Mouse (Mus musculus) left cerebral cortex, adult 11 months (tissue): ENCODE measurements around the gene Nol11.
A peak's percentile ranks its signal among the peaks of the same experiment; 100 is the strongest.
"Not testable (repeated sequence)": the region's sequence is repeated elsewhere in the genome, so short reads cannot be mapped to it uniquely, and the experiment has no call there.

ENCODE experiments used
- DNase-seq: peaks from one replicate; pipeline ENCODE4 v3.0.0; 2022; ENCODE audit warnings: low spot score

Nol11 gene

DNA sequence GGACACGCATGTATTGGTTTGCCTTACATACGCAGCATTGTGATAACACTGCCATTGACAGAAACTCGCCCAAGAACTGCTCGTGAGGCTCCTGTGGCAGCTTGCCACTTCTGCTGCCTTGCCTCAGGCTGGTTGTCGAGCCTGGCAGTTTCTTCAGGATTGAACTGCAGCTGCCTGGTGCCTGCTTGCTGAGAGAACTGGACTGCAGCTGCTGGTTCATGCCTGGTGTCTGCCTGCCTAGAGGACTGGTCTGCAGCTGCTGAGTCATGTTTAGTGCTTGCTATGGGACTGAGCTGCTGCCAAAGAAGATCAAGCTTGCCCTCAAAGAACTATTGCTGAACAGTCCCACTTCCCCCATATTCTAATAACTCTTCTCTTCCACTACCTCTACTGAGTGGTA is 33.9 kb downstream of the Nol11 start:
- no peak for DNase-seq

DNA sequence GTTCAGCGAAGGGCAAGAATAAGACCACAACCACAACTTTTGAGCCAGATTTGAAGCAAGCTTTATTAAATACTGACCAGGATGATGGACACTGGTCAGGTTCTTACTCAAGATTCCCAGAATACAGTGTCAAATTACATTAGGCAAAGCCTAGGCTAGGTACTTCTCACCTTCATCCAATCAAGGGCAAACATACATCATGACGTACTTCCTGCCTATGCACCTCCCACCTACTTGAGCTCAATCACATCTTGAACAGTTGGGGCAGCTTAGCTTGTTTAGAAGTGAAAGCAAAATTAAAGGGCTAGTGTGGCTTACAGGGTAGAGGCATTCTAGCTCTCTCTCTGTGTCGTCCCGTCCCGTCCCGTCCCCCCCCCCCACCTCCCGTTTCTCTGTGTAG is 34.8 kb downstream of the Nol11 start:
- DNase-seq = no peak

DNA sequence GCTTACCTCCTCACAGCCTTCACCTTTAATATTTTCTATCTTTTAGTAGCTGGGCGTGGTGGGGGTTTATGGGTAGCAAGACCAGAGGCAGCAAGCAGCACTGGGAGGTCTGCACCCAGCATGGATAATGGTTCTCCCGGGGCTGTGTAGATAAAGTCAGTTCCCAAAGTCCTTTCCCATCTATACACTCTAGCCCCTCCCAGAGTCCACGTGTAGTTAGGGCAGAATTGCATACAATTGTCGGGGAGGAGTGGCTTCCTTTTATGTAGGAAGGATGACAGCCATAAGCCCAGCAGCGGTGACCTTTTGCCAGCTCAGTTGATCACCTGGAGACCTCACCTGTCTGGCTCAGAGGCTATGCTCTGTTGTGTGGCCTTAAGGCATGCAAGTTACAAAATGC is 35.5 kb downstream of the Nol11 start:
- DNase-seq = no peak

DNA sequence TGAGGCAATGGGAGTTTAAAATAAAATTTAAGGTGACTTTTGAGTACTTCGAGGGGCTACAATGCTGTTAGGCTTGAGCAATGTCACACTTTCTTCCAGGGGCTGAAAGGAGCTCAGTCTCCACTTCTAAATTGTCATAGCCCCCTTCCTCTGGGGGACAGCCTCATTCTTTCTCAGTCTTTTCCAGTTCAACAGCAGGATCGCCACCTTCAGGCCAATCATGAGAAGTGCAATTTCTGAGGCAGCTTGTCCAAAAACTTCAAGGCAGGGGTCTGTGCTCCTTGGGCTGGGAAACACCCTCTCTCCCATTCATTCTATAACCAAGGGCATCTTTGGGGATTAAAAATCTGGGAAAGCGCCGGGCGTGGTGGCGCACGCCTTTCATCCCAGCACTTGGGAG is 37.4 kb downstream of the Nol11 start:
- DNase-seq = no peak

DNA sequence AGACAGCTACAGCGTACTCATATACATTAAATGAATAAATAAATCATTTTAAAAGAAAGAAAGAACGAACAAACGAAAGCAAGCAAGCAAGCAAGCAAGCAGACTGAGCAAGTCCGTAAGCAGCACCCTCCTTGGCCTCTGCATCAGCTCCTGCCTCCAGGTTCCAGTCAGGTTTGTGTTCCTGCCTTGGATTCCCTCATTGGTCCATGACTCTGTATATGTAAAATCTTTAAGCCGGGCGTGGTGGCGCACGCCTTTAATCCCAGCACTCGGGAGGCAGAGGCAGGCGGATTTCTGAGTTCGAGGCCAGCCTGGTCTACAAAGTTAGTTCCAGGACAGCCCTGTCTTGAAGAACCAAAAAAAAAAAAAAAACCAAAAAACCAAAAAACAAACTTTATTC is 45.2 kb downstream of the Nol11 start:
- not testable (repeated sequence) for DNase-seq

DNA sequence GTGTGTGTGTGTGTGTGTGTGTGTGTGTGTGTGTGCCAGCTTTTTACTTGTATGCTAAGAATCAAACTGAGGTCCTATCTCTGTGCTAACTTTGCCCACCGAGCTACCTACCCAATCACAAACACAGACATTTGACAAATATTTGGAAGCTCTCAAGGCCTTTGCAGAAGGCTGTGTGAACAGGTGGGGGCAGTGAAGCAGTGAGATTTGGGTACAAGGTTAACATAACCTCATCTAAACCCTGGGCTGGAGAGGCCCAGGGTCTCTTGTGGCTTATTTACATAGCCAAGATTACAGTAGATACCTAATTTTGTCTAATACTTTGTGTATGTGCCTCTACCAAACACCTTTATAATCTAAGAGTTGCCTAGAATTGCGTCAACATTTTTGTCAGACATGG is 46.8 kb downstream of the Nol11 start:
- DNase-seq = no peak

DNA sequence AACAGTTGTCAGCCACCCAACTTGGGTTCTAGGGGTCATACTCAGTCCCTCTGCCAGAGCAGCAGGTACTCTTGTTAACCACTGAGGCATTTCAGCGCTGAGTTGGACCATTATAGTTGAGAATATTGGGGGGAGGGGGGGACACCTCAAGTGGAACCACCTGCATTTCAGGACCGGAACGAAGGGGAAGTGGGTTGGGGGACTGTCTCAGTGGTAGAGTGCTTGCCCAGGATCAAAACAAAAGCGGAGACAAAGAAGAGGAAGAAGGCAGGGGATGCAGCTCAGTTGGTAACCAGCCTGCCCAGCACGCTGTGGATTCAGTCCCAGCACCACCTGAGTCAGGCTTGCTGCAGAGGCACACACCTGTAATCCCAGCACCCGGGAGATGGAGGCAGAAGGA is 48.4 kb downstream of the Nol11 start:
- no peak for DNase-seq

DNA sequence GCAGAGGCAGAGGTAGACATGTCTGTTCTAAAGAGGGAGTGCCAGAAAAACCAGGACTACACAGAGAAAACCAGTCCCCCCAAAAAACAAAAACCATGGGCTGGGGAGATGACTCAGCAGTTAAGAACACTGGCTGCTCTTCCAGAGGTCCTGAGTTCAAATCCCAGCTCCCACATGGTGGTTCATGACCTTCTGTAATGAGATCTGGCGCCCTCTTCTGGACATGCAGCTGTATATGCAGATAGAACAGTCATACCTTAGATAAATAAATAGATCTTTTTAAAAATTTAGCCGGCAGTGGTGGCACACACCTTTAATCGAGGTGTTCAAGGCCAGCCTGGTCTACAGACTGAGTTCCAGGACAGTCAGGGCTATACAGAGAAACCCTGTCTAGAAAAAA is 50.5 kb downstream of the Nol11 start:
- no peak for DNase-seq

DNA sequence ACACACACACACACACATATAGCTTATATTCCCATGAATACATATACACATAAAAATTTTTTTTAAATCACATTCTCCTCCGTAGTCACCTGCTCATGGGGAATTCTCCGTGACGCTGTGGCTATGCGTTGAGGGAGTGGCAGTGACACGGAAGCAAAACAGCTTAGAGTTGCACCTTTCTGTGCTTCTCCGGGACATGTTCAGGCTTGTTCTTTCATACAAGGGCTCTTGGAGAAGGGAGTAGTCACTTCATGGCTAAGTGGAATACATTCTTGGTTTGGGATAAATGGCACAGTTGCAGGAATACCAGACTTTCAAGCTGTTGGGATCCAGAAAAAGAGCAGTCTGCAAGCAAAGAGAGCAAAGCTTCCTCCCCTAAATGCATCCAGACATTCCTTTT is 51.6 kb downstream of the Nol11 start:
- DNase-seq = no peak

DNA sequence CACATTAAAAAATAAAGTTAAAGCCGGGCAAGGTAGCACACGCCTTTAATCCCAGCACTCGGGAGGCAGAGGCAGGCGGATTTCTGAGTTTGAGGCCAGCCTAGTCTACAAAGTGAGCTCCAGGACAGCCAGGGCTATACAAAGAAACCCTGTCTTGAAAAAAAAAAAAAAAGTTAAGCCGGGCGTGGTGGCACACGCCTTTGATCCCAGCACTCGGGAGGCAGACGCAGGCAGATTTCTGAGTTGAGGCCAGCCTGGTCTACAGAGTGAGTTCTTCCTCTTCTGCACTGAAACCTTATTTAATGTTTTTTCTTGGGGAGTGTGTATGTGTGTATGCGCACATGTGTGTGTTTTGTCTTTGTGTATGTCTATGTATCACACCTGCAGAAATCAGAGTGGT is 52.7 kb downstream of the Nol11 start:
- not testable (repeated sequence) for DNase-seq

DNA sequence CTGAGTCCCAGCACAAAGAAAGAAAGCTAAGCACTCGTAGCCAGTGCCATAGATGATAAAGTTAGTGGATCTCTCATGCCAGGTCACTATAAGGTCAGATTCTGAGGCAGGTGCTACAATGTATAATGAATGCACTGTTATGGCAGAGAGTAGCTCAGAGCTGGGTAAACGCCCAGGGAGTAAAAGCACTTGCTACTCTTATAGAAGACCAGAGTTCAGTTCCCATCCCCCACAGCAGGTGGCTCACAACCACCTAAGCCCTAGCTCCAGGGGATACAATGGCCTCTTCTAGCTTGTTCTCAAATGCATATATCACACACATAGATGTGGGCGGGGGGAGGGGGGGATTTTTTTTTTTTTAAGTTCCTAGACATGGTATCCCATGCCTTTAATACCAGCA is 53.4 kb downstream of the Nol11 start:
- no peak for DNase-seq

DNA sequence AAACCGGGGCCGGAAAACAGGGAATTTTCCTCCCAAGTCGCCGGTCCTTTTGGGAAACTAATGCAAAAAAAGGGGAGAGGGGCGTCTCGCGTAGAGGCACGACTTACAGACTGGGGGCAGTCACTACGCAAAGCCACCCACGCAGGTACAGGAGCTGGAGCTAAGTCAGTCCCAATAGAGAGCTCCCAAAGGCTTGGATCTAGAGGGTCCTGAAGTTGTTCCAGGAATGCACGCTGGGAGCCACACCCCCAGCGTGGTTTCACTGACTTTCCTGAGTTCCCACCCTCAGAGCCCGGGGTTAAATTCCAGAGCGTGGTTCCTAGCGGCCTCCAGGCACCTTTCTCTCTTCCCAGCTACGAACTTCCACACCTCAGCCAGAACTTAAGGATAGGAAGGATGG is 56.8 kb downstream of the Nol11 start:
- no peak for DNase-seq

DNA sequence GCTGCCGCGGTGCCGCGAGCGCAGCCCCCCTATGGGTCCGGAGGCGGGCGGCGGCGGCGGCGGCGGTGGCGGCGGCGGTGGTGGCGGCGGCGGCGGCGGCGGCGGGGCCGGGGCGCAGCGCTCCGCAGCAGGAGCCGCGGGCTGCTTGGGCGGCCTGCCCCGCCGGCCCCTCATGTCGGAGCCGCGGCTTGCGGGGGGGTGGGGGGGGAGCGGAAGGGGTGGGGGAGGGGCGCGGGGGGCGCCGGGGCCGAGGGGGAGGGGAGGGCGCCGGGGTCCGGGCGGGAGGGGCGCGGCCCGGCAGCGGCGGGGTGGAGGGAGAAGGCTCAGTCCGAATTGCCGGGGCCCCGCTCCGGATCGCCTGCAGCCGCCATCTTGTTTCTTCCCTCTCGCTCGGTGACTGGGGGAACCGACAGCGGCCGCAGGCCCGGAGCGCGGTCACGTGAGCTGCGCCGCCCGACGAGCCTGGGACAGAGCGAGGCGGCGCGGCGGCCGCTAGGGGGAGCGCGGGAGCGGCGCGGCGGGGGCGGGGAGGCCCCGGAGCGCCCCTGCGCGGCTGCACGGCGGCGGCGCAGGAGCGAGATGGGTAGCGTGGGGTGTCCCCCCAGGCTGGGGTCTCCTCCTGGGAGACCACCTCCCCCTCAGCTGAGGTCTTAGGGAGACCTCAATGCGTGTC is 57.3 kb downstream of the Nol11 start, which contains the start of gene Bptf:
Gene Bptf (minus strand): TSS at position 379 of the 673 bp plus-strand sequence.
- peak; percentile 76 for DNase-seq

DNA sequence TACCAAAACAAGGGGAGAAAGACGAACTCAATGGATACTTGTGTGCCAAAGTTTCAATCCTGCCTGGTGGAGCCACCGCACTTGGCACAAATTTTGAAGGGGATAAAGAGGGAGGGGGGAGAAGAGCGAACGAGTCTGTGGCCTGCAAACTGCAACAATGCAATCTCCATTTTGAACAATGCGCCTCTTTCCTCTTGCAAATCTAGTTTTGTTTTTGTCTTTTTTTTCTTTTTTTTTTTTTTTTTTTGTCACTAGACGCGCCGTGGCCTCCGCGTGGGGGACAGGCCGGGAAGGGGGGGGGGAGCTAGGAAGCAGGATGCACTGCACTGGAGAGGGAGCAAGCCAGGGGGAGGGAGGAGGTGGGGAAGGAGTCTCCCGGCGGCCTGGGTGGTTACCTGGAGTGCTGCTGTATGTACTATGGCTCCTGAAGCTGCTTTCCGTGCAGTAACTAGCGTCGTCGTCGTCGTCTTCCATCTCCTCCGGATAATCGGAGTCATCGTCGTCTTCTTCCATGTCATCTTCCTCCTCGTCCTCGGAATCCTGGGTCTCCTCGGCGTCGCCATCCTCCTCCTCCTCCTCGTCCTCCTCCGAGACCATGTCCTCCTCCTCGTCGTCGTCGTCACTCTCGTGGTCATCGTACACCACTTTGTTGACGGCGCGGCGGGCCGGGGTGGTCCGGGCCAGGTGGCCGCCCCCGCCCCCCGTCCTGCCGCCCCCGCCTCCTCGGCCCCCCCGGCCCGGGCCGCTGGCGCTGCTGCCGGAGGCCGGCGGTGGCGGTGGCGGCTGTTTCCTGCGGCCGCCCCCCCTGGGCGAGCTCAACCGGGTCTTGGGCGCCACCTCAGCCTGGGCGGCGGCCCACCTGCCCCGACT is 58.1 kb downstream of the Nol11 start:
- DNase-seq = no peak

DNA sequence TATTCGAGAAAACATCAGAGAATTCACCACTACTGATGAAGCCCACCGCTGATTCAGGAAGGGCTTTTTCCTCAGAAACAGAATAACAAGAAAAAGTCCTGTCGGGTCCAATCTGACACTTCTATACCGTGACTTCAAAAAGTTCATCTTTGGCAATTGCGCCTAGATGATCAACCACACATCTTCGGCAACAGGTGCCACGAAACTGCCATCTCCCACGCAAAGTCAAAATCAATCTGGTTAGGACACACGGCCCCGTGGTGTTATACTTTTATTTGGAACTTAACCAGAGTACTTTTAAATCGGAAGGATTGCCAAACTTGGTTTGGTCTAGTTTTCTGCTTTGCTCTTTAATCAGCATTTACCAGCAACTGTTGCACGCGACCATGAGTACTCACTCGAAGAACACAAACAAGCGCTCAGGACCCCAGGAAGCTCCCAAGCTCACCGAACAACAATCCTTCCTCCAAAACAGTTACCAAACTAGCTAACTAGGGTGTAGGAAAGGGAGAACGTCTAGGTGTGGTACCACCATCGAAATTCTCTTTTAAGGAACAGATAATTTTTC is 58.9 kb downstream of the Nol11 start:
- DNase-seq = no peak

DNA sequence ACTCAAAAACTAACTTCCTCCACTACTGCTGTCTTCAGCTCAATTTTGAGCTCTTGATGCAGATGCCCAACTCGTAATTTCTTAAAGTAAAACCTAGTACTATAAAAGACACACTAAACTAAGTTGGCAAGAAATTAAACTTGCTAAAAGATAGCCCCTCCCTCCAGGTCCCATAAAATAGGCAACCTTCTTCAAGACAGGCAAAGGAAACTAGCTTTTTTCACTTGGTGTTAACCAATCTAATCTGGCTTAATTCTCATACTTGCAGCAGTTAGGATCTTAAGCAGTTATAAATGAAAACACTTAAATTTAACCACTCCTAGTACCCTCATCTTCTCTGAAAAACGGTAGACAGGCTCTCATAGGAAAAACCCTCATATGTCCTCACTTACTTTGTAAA is 59.5 kb downstream of the Nol11 start:
- no peak for DNase-seq

DNA sequence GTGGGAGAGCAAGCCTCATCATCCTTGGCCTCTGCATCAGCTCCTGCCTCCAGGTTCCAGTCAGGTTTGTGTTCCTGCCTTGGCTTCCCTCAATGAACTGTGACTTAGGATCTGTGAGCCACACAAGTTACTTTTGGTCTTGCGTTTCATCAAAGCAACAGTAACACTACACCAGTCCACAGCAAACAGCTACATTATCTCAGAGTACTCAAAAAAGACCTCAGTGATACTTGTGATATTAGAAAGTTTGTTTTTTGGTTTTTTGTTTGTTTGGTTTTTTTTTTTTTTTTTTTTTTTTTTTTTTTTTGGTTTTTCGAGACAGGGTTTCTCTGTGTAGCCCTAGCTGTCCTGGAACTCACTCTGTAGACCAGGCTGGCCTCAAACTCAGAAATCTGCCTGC is 62.5 kb downstream of the Nol11 start:
- not testable (repeated sequence) for DNase-seq

DNA sequence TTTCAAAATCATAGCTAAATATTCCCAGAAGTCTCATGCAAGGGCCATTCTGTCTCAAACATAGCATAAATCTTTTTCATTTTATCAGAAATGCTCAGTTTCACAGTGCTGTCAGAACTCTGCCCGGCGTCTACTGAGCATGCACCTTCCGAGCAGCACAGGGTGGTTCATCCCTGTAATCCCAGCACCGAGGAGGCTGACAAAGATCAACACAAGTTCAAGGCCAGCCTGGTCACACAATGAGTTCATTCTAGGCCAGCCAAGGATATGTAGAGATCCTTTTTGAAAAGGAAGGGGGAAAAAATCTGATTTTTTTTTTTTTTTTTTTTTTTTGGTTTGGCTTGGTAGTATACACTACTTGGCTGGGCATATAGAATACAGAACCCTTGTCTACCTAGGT is 64.2 kb downstream of the Nol11 start:
- DNase-seq = no peak

DNA sequence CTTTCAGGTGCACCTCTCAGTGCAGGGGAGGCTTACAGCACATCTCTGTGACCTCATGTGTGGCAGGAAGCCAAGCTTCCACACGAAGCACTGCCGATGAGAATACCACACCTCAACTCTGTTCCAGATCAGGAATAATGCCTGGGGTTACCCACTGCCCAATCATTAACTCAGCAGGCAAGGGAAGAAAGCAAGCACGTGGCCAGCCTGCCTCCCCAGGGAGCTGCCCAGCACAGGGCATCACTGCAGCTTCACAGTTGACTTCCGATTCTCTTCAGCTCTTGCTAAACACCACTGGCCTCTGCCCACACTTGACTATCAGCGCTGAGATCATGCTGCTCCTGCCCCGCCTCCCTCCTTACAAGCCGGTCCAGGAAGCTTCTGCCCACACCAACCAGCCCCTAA is 64.9 kb downstream of the Nol11 start:
- DNase-seq = no peak

DNA sequence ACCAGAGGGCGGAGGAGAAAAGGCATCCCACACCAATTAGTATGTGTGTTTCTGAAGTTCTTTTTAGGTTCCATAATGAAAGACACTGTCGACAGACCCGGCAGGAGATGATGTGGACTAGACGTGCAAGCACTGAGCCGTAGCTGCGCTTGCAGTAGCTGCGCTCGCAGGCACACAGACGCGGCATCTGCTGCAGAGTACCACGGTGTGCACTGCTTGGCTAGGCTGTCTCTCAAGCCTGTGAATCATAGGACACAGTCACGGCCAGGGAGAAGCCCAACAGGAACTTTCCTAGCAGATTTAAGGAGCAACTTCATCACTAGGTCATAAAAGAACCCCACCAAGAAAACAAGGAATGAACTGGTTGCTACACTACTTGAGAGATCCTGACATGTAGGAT is 71.4 kb downstream of the Nol11 start:
- DNase-seq = no peak
